Mouse (Mus musculus): ENCODE results near the gene AW549877. TPM values are rescaled to one million over a fixed set of nuclear protein-coding genes. Genes with fewer than 3 reads are reported as not detected.

The AW549877 gene
- polyA plus RNA-seq (2015; fragmentation: Nextera tagmentation; extraction: Ambion mirVana): 6.6 and 6.7 TPM in 2 replicates

DNA sequence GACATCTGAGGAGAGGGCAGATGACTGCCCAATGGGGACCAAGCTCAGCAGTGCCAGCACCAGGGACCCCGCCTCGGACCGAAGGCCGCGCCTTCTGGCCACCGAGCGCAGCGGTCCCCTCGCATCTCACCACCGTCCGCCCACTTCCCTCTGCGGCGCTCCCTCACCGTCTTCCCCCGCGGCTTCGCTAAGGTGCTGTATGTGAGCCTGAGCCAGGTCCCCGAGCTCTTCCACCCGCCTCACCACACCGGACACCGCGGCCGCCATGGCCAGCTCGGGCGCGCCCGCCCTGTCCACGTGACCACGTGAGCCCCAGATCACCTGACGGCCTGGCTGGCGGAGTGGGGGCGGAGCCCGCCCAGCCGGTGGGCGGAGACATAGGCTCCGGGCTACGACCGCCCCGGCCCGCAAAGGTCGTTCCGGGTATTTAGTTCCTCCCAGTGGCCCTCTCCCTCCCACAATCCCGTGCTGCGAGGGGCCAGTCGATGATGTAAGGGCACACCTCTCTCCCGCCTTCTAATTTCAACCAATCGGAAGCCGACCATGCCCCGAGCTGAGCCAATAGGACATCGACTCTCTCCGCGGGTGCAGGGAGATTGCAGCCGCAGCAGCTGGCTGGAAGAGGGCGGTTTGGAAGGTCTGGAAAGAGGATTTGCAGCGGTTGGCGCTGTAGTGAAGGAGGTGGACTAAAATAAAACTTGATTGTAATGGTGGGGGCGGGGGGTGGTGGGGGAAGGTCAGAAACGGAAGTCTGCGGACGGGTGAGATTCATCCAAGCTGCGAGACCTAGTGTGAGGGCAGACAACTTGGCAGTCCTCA is at the start of gene AW549877:
AW549877 (minus strand) TSS at position 297 of the 819 bp plus-strand sequence.
- Histone ChIP-seq H3K36me3 (replicated peaks) (peaks cover 15% of the 10 kb centered on the region), H3K4me3 (replicated peaks) (peak within 1 kb of the TSS; percentile 83), H3K4me1 (replicated peaks) (peaks cover 13% of the 10 kb centered on the region), H3K27ac (replicated peaks) (peak within 1 kb of the TSS; percentile 92), H3K4me2 (peak within 1 kb of the TSS; percentile 86), H3K9me3 (replicated peaks) (no peaks in the 10 kb centered on the region), H3K27me3 (no peaks in the 10 kb centered on the region), H3K9ac (peak within 1 kb of the TSS; percentile 81)
- under 1% methylated on average over 61 of the region's 61 CpGs for WGBS (ENCODE audit: insufficient replicate concordance)
- peak; percentile 98 for ATAC-seq (ENCODE audit: insufficient read depth)

DNA sequence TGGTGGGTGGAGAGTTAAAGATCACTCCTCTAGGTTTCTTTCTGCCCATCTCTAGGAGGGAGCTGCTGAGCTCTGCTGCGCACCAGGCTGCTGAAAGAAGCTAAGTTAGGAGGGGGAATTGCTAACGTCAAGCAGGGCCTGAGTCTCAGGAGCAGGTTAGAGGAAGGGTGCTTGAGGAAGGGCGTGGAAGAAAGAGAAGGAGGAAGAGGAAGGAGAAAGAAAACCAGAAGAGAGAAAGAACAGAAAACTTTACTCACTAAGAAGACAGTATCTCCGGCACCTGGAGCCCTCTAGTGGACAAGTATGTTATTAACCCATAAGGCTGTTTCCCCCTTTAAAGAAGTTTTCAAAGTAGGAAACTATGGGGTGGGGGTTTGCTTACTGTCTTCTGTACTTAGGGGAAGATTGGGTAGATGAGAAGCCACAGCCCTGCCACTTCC is 47.5 kb upstream of the AW549877 start:
- H3K4me1 ChIP-seq (replicated peaks): peaks cover 4% of the 10 kb centered on the region; the same call in 1 of the 2 replicates
- peak overlapping the region; percentile 29; the same call in 1 of the 2 replicates for H3K4me2 ChIP-seq
- ATAC-seq (ENCODE audit: insufficient read depth): no peak
- no peak overlapping the region for H3K9ac ChIP-seq
- H3K9me3 ChIP-seq (replicated peaks): no peaks in the 10 kb centered on the region
- no peak overlapping the region for H3K4me3 ChIP-seq (replicated peaks)
- no peaks in the 10 kb centered on the region for H3K36me3 ChIP-seq (replicated peaks)
- H3K27ac ChIP-seq (replicated peaks): no peak overlapping the region
- no peaks in the 10 kb centered on the region for H3K27me3 ChIP-seq
- WGBS (ENCODE audit: insufficient replicate concordance): 18% methylated on average over 4 of the region's 4 CpGs

DNA sequence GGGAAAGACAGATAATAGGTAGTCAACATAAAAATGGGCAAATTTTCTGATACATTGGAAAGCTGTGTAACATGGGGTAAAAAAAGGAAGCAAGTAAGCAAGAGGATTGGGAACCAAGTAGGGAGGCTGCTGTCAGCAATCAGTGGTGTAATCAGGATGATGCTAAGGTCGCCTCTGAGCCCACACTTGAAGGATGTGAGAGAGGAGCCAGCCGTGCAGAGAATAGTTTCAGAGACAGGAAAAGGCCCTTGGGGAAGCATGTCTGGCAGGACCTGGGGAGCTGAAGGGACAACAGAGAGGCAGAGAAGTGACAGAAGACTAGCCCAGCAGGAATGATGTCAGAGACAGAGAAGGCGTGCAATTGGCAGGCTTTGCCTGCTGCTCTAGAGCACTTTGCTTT is 46.9 kb upstream of the AW549877 start:
- H3K4me3 ChIP-seq (replicated peaks): no peak overlapping the region
- H3K27me3 ChIP-seq: no peaks in the 10 kb centered on the region
- 0 out of 2 replicates have a peak, but pooled peaks cover 2% of the 10 kb centered on the region for H3K36me3 ChIP-seq (replicated peaks)
- peaks cover 4% of the 10 kb centered on the region; the same call in 1 of the 2 replicates for H3K4me1 ChIP-seq (replicated peaks)
- H3K9me3 ChIP-seq (replicated peaks): no peaks in the 10 kb centered on the region
- no peak for ATAC-seq (ENCODE audit: insufficient read depth)
- 40% methylated on average over 3 of the region's 3 CpGs for WGBS (ENCODE audit: insufficient replicate concordance)
- no peak overlapping the region for H3K4me2 ChIP-seq
- no peak overlapping the region for H3K9ac ChIP-seq
- no peak overlapping the region for H3K27ac ChIP-seq (replicated peaks)

DNA sequence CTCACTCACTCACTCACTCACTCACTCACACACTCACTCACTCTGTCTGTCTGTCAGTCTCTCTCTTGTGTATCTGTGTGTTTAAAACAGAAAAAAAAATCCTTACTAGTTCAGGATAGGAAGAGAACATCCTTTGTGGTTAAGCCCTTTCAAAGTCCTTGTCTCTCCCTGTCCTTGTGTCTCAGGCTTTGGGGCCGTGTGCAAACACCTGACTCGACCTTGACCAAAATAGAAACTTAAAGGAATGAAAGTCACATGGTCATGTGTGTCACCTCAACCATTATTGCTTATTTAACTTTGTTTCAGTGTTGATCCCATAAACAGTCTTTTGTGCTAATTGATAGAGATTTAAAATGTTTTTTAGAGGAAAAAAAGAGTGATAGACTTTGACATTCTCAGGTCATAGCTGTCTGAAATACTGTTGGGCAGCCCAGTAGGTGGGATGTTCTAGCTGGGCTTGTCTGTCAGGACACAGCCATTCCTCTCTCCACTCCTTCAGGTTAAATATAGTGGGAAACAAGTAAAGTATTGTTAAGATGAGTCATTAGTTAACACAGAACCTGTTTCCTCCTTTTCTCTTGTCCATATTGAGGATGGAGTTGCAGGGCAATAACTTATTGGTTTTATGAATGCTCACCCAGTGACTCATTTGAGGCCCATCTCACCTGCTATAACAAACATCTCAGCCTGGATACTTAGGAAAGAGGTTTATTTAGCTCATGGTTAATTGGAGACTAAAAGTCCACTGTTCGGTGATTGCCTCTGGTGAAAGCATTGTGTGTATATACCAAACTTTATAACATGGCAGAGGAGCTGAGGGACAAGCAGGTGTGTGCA is 37.8 kb upstream of the AW549877 start:
- H3K27ac ChIP-seq (replicated peaks): no peak overlapping the region
- 48% methylated on average over 3 of the region's 3 CpGs for WGBS (ENCODE audit: insufficient replicate concordance)

DNA sequence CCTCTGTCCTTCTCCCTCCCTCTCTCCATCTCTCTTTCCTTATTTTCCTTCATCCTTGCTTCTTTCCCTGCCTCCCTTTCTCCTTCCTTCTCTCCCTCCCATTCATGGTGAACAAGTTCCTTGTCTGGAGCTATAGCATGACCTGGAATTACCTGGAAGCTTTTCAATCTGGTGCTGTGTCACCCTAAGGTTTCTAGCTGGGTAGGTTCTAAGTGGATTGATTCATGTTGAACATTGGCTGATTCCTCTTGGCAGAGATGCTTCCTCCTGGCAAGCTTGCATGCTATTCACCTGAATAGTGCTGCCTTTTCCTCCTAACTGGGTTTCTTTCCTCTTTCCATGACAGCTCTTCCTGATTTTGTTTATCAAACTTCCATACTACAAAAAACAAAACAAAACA is 33.4 kb upstream of the AW549877 start:
- Histone ChIP-seq H3K27ac (replicated peaks) (no peak overlapping the region), H3K36me3 (replicated peaks) (no peaks in the 10 kb centered on the region), H3K9ac (no peak overlapping the region), H3K4me1 (replicated peaks) (peaks cover 11% of the 10 kb centered on the region; the same call in 1 of the 2 replicates), H3K27me3 (peaks cover 12% of the 10 kb centered on the region), H3K4me2 (no peak overlapping the region), H3K9me3 (replicated peaks) (no peaks in the 10 kb centered on the region), H3K4me3 (replicated peaks) (no peak overlapping the region)
- ATAC-seq (ENCODE audit: insufficient read depth): no peak

More for the DNA sequence above, 37.8 kb upstream of the AW549877 start:
- Histone ChIP-seq H3K9ac (no peak overlapping the region), H3K9me3 (replicated peaks) (no peaks in the 10 kb centered on the region), H3K36me3 (replicated peaks) (0 out of 2 replicates have a peak, but pooled peaks cover 2% of the 10 kb centered on the region), H3K4me3 (replicated peaks) (no peak overlapping the region), H3K4me2 (no peak overlapping the region), H3K4me1 (replicated peaks) (no peaks in the 10 kb centered on the region), H3K27me3 (no peaks in the 10 kb centered on the region)
- ATAC-seq (ENCODE audit: insufficient read depth): no peak

DNA sequence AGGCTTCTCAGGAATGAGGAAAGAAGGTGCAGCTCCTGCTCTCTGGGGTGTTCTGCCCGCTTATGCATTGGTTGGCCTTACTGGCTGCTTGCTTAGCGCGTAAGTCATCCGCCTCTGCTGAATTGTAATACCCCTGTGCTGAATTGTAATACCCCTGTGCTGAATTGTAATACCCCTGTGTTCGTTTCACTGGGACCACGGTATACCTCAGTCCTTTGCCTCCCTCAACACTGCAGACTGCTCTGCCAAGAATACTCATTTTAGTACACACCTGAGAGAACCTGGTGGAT is 32.8 kb upstream of the AW549877 start:
- Histone ChIP-seq H3K4me1 (replicated peaks) (peaks cover 11% of the 10 kb centered on the region; the same call in 1 of the 2 replicates), H3K9ac (no peak overlapping the region), H3K27me3 (peaks cover 12% of the 10 kb centered on the region), H3K9me3 (replicated peaks) (no peaks in the 10 kb centered on the region), H3K4me3 (replicated peaks) (no peak overlapping the region), H3K27ac (replicated peaks) (no peak overlapping the region), H3K36me3 (replicated peaks) (no peaks in the 10 kb centered on the region), H3K4me2 (no peak overlapping the region)
- ATAC-seq (ENCODE audit: insufficient read depth): no peak
- WGBS (ENCODE audit: insufficient replicate concordance): 70% methylated on average over 6 of the region's 6 CpGs

DNA sequence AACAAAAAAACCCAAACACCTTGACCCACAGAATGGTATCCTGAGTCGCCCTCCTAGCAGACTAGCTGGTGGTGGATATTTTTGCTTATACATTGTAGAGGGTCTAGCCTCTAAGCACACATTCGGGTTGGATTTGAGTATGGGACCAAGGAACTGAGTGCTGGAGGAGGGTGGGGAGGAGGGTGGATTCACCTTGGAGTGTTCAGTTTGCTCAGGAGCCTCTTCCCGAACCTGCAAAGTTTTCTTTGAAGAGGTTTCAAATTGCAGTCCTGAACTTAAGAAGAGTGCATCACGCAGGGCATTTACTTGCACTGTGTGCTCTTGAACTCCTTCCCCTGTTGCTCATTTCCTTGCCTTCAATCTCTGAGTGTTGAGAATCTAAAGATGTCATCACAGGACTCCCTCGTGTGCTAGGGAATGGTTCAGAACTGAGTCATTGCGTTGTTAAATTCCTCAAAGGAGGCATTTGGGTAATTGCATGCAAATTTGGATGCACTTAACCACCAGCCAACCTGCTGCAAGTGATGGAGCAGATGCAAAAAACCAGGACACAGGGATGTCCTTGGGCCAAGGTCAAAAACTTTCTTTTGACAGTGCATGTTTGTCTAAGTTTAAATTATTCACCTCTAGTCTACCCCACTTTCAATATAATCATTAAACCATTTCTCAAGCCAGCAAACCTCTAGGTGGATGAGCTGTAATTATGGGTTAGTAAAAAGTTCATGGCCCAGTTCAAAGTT is 32.3 kb upstream of the AW549877 start:
- Histone ChIP-seq H3K4me2 (peak overlapping the region; percentile 81), H3K9me3 (replicated peaks) (no peaks in the 10 kb centered on the region), H3K9ac (no peak overlapping the region), H3K4me3 (replicated peaks) (peak overlapping the region; percentile 68), H3K36me3 (replicated peaks) (no peaks in the 10 kb centered on the region), H3K27ac (replicated peaks) (no peak overlapping the region; the same call in 1 of the 2 replicates), H3K27me3 (peaks cover 12% of the 10 kb centered on the region), H3K4me1 (replicated peaks) (peaks cover 11% of the 10 kb centered on the region; the same call in 1 of the 2 replicates)
- no peak for ATAC-seq (ENCODE audit: insufficient read depth)
- WGBS (ENCODE audit: insufficient replicate concordance): 18% methylated on average over 6 of the region's 6 CpGs

DNA sequence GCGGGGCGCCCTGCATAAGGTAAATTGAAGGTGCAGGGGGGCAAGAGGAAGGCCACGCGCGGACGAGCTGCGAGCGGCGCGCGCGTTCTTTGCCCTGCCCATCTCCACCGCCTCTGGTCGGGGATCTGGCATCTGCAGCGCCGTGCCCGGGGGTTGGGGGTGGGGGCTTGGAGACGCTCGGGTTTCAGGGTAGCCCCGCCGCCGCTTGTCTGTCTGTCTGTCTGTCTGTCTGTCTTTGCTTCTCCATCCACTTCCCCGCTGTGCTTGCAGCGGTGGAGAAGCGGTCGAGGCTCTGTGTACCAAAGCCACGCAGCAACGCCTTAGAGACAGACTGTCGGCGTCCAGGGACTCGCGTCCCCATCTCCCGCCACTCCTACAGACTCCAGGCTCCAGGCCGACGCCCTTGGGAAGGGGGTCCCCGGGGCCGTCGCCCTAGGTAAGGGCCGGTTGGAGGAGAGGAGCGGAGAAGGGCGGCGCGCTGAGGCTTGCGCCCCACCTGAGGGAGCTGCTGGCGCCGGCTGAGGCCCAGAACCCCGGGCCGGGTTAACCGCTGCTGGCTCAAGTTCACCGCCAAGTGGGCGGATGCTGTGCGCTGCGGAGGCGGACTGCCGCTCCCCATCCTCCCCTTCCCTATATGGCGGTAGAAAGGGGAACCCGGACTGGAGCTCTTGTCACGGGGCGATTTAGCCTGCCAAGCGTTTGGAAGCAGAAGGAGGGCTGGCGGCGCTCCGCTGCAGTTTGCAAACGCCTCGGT is 31.5 kb upstream of the AW549877 start:
- no peaks in the 10 kb centered on the region for H3K36me3 ChIP-seq (replicated peaks)
- H3K4me3 ChIP-seq (replicated peaks): peak overlapping the region; percentile 68
- peak overlapping the region; percentile 81 for H3K4me2 ChIP-seq
- peaks cover 11% of the 10 kb centered on the region; the same call in 1 of the 2 replicates for H3K4me1 ChIP-seq (replicated peaks)
- under 1% methylated on average over 64 of the region's 65 CpGs for WGBS (ENCODE audit: insufficient replicate concordance)
- peak; percentile 63 for ATAC-seq (ENCODE audit: insufficient read depth)
- H3K9me3 ChIP-seq (replicated peaks): no peaks in the 10 kb centered on the region
- peak overlapping the region; percentile 62 for H3K27ac ChIP-seq (replicated peaks)
- peaks cover 12% of the 10 kb centered on the region for H3K27me3 ChIP-seq
- peak overlapping the region; percentile 44 for H3K9ac ChIP-seq

DNA sequence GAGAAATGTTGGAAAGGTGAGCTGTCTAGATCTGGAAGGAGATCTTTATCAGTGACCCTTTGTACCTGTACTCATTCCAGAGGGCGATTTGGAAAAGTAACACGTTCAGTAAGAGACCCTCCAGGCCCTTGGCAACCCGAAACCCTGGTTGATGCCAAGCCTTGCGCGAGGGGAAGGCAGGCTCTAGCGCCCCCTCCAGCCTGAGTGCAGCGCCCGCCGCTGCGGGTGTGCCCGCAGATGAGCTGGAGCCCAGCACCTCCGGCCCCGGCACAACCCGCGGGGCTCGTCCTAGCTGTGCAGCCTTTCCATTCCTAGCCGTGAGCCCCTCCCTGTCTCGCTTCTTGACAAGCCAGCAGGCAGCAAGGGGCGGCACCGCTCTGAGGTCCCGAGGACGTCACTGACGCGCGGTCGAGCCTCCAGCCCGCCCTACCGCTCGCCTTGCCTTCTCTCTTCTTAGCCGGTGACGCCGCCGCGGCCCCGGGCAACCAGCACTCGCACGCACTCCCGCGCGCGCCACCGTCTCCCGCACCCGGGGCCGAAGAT is 30.8 kb upstream of the AW549877 start, which contains the start of gene Oxct1:
Oxct1 (plus strand) TSS at position 153 of the 543 bp plus-strand sequence.
- H3K9me3 ChIP-seq (replicated peaks): no peaks in the 10 kb centered on the region
- H3K27ac ChIP-seq (replicated peaks): peak within 1 kb of the TSS; percentile 62
- H3K4me1 ChIP-seq (replicated peaks): peaks cover 11% of the 10 kb centered on the region; the same call in 1 of the 2 replicates
- no peaks in the 10 kb centered on the region for H3K36me3 ChIP-seq (replicated peaks)
- peak within 1 kb of the TSS; percentile 44 for H3K9ac ChIP-seq
- WGBS (ENCODE audit: insufficient replicate concordance): under 1% methylated on average over 45 of the region's 45 CpGs
- H3K4me3 ChIP-seq (replicated peaks): peak within 1 kb of the TSS; percentile 68
- H3K4me2 ChIP-seq: peak within 1 kb of the TSS; percentile 81
- peaks cover 12% of the 10 kb centered on the region for H3K27me3 ChIP-seq
- ATAC-seq (ENCODE audit: insufficient read depth): peak; percentile 88

DNA sequence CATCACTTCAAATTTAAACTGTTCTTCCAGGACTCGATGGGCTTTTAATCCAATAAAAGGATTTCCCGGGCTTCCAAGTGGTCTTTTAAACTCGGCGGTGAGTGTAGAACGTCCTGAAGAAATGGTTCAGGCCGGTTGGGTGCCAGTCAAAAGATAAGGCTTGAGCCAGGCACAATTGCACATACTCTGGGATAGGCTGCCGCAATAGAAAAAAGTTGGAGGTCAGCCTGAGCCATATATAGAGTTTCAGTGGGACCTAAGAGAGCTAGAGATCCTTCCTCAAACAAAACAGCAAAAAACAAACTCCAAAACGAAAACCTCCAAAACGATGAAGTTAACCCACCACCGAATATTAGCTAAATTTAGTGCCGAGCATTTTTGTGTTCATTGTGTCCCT is 30.0 kb upstream of the AW549877 start:
- no peak overlapping the region for H3K4me3 ChIP-seq (replicated peaks)
- H3K4me1 ChIP-seq (replicated peaks): peaks cover 11% of the 10 kb centered on the region; the same call in 1 of the 2 replicates
- no peak for ATAC-seq (ENCODE audit: insufficient read depth)
- peaks cover 12% of the 10 kb centered on the region for H3K27me3 ChIP-seq
- H3K4me2 ChIP-seq: peak overlapping the region; percentile 81; the same call in 1 of the 2 replicates
- no peaks in the 10 kb centered on the region for H3K9me3 ChIP-seq (replicated peaks)
- H3K27ac ChIP-seq (replicated peaks): no peak overlapping the region
- 56% methylated on average over 11 of the region's 11 CpGs for WGBS (ENCODE audit: insufficient replicate concordance)
- no peak overlapping the region for H3K9ac ChIP-seq
- H3K36me3 ChIP-seq (replicated peaks): no peaks in the 10 kb centered on the region
